Mouse (Mus musculus): ENCODE measurements around the gene Runx3.

Runx3 gene

DNA sequence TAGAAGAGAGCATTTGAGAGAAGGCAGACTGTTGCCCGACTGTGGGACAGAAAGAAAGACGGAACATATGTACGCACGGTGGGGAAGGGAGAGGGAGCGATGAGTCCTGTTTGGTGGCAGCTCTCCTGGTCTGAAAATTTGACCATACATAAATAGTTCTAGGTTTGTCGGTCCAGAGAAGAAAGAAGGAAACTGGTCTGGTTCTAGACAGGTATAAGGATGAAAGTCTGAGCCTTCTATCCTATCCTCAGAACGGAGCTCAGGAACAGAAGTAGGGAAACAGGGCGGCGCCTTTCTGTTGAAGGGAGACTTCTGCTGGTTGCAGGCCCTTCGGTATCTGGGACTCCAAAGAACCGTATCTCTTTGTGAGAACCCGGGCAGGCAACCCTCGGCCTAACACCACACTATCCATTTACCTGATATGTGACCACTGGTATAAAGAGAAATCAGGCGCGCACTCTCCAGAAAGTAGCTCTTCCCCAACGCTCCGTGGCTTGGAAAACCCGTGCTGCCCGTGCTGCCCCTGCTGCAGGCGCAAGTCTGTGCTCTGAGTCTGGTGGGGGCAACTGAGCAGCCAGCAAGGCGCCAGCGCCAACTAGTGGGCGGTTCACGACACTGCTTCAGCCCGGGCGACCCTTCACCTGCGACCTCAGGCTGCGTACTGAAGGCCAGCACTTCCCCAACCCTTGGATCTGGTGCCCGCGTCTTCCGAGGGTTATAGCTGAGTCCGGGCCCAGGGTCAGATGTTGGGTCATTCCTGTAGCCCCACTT, 29.8 kb downstream of the Runx3 start:
- no peak for DNase-seq (ENCODE audit: low read depth, low spot score)

DNA sequence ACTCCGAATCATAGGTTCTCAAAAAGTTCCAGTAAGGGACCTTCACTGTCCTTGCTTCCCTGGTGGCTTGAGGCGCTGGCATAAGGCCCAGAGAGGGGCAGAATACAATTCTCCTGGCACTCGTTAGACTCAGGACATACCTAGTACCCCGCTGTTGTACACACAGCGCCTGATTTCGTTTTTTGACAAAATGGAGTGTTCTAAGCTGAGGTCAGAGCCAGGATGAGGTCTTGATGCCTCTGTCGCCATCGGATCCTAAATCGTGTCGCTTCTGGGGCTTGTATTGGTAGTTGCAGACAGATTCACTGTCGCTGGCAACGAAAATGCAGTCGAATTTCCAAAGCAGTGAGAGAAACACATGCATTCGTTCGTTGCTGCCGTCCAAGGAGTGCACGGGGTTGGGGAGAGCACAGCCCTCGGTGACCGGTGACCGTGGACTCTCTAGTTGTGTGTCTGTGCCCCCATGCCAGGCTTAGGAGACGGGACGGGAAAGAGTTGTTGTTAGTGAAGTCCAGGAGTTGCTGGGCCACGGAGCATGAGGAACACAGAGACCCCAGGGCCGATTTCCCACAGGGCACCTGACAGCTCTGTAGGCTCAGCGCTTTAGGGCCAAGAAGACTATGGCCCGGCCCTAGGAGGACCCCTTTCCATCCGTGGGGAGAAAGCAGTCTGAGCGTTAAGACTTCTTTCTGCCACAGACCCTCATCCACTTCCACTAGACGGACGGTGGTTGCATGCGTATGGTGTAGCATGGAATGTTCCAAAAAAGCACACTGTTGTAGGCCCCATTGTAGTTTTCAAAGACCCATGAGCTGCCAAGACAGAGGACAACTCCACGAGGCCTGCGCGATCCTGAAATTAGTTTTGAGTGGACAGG, 30.9 kb downstream of the Runx3 start:
- DNase-seq (ENCODE audit: low read depth, low spot score), result no peak

DNA sequence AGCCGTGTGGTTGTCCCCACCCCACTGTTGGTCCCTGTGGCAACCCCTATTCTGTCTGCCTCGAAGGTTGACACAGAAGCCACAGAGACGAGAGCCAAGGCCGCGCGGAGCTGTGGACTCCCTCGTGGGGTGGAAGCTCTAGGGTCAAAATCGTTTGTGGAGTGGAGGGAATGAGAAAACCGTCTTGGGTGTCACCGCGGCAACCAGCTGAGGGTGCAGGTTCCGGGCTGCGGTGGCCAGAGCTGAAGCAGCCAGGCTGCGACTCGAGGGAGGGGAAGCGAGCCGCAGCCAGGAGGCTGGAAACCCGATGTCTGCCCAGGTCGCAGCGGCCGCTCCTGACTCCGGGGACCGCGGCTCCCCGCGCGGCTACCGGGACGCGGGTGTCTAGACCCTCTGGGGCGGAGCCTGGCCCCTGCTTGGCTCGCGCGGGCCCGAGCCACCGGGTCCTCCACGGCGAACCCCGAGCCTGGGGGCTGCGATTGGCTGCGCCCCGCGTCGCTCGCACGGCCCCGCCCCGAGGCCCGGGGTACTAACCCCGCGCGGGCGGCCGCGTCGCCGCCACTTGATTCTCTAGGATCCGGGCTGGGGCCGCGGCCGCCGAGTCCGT, 31.6 kb downstream of the Runx3 start:
- no peak for DNase-seq (ENCODE audit: low read depth, low spot score)

DNA sequence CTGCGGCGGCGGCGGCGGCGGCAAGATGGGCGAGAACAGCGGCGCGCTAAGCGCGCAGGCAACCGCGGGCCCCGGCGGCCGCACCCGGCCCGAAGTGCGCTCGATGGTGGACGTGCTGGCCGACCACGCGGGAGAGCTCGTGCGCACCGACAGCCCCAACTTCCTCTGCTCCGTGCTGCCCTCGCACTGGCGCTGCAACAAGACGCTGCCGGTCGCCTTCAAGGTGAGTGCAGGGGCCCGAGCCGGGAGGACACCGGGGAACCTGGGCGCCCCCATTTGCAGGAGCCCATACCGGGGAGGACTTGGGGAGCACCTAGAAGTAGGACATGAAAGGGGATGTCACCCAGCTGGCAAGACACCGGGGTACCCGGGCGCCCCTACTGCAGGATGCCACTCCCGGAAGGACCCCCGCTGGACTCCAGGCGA, 32.4 kb downstream of the Runx3 start:
- DNase-seq (ENCODE audit: low read depth, low spot score), result no peak

DNA sequence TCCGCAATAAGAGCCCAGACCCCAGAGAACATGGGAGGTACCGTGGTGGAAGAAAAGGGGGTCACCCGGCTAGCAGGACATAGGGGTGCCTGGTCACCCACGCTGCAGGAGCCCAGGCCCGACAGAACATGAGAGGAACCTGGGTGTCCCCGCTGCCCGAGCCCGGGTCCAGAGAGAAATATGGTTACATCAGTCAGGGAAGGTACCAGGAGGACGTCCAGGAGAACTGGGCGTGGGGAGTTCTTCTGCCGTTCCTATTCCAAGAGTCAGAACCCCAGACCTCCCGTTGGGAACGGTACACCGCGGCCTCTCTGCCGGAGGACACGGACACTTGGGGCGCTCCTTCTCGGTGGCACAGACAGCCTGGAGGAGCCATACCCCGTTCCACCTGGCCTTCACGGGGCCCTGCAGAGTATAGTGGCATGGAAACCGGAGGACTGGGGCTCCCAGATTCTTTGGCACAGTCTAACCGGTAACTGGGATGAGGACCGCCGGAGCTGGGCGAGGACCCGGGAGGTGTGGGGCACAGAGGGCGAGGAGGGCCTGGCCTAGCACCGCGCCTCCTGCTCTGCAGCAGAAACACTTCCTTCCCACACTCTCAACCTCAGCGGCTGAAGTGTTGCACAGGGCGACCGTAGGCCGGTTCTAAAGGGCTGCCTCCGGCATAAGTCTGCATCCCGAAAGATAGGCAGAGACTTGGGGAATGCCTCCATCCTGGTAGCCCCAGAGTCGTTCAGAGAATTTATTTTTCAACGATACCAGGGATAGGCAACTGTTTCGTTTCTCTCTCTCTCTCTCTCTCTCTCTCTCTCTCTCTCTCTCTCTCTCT, 33.0 kb downstream of the Runx3 start:
- DNase-seq (ENCODE audit: low read depth, low spot score), result no peak

DNA sequence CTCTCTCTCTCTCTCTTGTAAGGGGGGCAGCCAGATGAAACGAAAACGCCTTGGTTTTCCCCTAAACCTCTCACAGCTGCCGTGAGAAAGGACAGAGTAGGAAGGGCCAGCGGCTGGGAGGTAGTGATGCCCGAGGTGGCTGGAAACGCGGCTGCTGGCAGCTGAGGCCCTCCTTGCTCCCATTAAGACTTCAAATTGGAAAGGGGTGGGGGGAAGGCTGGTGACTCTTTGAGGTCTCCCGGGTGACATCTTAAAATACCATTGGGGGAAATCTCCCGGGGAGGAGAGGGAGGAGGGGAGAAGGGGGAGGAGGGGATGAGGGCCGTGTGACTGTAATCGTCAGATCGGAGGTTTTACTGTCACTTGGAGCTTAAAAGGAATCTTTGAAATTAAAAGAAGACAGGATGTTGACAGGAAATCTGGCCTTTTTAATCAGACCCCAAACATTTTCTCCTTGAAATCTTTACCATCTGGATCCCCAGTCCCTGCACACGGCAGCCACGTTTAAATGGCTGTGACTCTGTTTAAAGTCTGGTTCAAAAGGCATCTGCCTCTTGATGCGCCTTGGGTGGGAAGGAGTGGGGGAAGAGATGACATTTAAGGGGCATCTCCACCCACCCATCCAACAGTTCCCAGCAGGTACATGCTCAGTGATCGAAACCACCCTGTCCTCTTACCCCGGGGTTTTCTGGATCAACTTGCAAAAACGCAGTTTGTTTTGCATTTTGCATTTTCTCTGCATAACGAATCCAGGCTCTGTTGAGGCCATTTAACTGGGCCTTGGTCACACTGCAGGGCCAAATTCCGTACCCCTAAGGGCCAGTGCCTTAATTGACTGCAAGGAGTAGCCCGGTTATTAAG, 33.9 kb downstream of the Runx3 start:
- DNase-seq (ENCODE audit: low read depth, low spot score), result no peak

DNA sequence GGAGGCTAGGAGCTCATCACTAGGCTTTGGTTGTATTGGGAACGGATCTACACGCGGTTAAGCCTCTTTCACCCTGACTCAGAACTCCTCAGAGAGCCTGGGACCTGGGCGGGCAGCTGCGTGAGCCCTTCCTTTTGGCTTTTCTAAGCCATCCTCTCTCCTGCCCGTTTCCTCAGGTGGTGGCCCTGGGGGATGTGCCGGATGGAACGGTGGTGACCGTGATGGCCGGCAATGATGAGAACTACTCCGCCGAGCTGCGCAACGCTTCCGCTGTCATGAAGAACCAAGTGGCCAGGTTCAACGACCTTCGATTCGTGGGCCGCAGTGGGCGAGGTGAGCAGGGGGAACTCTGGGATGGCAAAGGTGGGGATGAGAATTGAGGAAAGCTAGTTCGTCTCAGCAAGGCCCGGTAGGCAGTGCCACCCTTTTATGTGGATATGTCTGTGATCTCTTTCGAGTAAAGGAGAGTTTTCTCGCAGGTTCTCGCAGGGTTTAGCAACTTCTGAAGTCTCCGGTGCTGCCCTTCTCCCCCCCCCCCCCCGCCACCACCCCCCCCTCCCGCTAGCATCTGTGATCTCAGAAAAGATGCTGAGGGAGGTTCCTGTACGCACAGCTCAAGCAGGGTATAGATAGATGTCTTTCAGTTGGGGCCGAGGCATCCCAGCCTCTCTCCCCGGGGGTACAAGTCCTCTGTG, 34.8 kb downstream of the Runx3 start:
- no peak for DNase-seq (ENCODE audit: low read depth, low spot score)

DNA sequence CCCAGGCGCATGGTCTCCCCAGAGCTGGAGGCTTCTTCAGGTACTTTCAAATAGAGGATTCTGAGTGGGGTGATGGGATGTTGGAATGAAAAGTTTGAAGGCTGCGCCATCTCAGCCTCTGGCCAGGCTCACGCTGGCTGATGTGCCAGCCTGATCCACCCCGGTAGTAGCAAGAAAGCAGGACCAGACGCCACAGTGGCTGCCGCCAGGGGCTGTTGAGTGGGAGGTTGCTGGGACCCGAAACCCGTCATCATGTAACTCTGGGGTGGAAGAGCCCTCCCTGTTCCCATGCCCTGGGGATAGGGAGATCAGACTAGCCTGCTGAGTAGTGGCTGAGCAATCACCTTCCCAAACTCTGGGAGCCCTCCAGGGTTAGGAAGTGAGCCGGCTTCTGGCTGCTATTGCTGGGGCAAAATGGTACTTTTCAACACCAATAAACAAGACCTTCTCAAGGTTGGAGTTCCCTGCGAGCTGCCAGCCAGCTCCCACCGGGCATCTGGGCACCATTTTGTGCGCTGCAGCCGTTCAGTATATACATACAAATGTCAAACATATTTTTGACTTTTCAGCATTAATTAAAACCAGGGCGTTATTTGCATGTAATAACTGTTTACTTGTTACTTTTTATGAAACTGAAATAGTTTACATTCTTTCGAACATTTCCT, 35.5 kb downstream of the Runx3 start:
- DNase-seq (ENCODE audit: low read depth, low spot score), result no peak

DNA sequence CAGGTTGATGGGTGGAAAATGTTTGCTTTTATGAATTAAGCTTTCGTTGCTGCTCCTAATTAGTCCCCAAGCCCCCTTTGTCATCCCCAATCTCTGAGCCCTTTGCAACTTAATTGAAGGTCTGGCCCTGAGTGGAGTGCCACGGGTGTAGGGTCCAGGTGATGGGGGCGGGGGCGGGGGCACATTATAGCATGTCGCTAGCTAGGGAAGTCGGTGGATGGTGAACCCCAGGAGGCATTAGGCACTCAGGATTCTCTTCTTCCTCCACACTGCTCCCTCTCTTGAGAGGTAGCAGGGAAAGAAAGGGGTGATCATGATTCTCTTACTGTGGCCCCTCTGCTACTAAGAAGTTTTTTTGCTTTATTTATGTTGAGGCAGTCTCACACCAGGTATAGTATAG, 36.1 kb downstream of the Runx3 start:
- DNase-seq (ENCODE audit: low read depth, low spot score), result no peak

DNA sequence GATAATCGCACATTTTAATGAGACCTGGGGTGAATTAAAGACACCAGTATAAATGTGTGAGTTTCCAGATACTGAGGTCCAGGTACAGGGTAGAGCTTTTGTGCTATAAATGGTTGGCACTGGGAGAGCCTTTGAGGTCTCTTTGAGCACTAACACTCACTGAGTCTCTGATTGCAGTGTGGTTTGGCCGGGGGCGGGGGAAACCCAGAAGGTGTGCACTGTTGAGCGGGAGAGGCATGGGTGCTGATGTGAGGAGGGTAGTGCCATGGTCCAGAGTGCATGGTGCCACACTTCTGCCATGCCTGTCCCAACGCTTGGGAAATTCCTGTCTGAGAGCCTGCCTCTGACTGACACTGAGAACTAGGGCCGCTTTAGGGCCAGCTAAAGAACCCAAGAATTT, 36.9 kb downstream of the Runx3 start:
- DNase-seq (ENCODE audit: low read depth, low spot score), result no peak

DNA sequence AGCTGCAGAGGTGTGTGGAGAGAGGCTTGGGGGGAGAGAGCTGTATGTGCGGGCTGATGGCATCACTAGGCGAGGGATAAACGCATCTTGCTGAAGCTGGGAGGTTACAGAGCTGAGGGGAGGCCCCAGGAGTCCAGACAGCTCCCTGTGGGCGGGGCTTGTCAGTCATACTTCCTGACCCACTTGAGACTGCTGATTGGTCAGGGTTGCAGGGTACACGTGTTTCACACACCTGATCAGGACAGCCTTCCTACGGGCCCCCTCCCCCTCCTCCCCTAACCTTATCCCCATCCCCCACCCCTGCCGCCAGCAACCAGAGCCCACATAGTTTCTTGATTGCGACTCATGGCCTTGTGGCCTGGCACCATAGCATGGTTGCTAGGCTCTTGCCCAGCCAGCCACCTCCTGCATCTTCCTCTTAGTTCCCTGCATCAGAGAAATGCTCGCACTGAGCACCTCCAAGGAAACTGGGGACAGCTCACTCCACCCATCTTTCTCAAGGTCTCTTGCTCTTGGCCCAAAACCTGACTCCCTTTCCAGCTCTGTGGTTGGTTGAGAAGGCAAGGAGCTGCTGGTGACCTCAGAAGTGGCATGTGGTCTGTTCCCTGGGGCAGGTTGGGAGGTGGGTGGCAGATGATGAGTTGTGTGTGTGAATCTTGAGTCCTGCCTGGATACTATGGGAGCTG, 38.4 kb downstream of the Runx3 start:
- no peak for DNase-seq (ENCODE audit: low read depth, low spot score)

DNA sequence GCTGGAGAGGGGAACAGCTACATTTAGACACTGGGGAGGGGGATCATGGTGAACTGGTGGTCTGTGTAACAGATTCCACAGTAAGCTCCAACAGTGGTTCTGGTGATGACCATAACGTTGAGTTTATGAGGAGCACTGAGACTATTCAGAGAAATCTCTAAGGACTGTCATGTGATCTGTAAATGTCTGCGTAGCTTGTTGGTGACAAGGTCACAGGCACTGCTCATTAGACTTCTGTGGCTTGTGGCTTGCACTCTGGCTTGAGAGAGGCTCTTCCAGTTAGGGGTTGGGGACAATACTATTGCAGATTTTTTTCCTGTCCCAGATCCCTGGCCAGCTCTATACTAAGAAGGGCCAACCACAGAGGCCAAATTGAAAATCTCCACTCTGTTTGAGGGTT, 39.2 kb downstream of the Runx3 start:
- no peak for DNase-seq (ENCODE audit: low read depth, low spot score)

DNA sequence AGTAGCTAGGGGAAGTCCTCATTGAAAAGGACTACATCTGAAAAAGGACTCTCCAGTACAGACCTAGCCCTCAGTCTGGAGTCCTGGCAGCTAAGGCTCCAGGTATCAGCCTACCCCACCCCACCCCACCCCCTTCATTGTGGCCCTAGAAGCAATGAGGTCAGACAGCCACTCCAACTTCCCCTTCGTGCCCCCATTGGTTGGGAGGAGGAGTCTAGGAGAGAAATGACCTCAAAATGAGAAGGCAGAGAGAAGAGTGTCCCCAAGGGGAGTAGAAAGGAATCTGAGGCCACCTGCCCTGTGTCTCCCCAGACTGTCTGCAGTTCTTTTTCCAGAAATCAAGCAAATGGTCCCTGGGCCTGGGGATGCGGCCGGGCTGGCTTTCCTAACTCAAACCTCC, 39.7 kb downstream of the Runx3 start:
- no peak for DNase-seq (ENCODE audit: low read depth, low spot score)

DNA sequence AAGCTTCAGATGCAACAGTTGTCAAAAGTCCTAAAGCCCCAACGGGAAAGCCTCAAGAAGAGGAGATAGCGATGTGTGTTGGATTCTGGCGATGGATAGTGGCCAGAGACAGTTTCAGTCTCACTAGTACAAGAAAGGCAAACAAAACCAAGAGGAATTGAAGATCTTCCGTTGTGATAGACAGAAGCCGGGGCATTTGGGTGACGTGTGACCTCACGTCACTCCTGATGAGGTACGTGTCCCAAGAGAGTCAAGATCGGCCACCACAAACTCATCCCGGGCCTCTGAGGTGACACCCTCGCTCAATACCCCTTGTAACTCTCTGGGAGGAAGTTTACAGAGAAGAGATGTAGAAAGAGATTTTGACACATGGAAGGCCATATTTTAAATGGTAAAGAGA, 41.0 kb downstream of the Runx3 start:
- DNase-seq (ENCODE audit: low read depth, low spot score), result no peak

DNA sequence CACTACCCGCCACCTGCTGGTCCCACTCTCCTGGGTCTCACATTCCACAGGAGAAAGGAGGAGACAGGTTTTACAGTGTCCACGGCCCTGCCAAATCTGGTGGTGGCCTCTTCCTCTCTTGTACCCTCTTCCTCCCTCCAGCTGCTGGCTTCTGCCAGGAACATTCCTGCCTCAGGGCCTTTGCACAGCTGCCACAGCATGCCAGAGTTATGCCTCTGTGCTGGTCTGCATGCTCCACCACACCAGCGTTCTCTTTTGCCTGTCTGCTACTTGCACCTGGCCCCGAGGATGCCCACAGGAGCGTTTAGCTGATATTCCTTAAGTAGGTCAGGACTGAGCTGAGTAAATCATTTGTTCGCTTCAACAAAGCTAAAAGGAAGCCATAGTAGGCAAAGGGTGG, 45.3 kb downstream of the Runx3 start:
- no peak for DNase-seq (ENCODE audit: low read depth, low spot score)

DNA sequence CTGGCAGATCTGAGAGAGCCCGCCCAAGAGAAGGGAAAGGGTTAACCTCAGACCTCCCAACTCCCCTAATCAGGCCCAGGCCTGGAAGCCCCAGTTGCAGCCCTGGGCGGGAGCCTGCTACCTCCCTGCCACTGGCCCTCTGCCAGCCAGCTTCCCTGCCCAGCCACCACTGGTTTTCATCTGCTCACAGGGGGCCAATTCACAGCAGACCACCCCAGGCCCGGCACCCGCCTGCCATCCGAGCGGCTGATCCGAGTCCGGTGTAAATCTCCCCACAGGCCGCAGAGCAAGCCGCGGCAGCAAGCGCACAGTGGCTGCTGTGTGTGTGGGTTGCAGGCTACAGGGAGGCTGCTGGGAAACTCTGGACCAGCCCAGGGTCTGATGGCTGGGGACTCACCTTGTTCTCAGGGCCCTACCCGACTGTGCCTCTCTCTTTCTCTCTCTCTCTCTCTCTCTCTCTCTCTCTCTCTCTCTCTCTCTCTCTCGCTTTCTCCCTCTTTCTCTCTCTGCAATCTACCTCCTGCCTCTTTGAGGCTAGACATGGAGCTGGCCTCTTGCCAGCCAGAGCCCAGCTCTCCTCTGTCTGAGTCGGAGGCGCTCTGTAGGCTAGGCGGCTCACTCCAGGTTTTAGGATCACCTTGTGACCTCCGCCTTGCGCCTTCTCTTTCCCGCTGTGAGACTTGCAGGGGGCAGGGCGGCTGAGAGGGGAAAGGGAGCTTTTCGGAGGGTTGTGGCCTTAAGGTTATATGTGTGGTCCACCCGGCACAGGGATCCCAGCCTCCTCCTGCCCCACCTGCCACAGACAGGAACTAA, 46.2 kb downstream of the Runx3 start:
- DNase-seq (ENCODE audit: low read depth, low spot score), result no peak

DNA sequence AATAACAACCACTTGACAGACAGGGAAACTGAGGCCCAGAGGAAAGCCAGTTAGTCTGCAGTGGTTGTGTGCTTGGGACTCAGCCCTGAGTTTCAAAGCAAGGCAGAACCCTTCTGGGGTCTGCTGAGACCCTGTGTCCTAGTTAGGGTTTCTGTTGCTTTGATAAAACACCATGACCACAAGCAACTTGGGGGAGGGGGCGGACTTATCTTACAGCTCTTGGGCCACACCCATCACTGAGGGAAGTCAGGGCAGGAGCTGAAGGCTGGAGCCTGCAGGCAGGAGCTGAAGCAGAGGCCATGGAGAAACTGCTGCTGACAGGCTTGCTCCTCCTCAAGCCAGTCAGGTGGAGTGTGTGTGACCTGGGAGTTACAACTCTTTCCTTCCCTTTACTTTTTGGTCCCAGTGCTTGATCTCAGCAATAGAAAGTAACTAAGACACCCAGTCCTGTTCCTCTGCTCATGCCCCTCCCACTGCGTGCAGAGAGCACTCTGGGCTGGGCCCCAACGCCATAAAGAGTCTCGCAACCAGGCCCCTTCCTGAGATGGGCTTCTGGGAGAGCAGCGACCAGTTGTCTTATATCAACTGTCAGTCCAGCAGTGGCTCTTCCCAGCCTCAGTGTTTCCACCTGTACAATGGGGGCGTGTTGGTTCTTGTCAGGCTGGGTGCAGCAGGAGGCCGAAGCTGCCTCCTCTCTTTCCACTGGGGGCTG, 47.5 kb downstream of the Runx3 start:
- no peak for DNase-seq (ENCODE audit: low read depth, low spot score)

DNA sequence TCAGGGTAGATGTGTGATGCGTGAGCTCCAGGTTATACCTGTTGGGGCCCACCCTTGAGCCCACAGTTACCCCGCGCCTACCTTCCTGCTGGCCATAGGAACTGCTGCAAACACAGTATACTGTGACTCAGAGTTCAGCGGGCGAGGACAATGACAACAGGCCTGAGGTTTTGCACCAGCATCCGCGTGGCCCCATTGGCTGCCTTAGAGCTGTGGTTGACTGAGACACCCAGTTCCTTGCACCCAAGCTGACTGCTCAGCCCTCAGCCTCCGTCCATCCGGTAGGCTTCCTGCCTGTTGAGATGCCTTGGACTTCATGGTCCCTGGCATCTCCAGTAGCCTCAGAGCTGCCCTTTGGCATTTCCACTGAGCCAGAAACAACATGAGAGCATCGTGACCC, 48.6 kb downstream of the Runx3 start:
- no peak for DNase-seq (ENCODE audit: low read depth, low spot score)

Data from WW6 (cell line).